Mouse (Mus musculus): ENCODE data around the gene Kif6. TPM values are rescaled to one million over a fixed set of nuclear protein-coding genes. Genes with fewer than 3 reads are reported as not detected.

Gene Kif6
- total and polyA plus RNA-seq, 3 experiments = 2.1 to 2.6 (median 2.3) TPM

DNA sequence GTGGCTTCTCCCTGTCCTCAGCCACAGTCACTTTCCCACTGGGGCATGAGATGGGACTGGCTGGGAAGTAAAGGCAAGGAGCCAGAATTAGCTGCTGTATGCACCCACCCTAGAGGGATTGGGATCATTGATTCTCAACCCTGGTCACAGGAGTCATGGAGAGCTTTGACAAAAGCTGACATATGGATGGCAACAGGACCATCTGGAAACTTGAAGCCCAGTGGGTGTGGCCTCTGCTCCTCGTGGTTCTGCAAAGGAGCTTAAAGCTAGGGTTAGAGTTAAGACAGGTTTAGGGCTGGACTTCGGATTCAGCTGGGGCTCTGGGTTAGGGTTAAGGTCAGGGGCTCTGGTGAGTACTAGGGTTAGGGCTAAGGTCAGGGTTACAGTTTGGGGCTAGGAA, 69.2 kb downstream of the Kif6 start:
- Histone ChIP-seq H3K9ac (ENCODE audit: low read depth, low read length) (no peak overlapping the region), H3K79me2 (replicated peaks; ENCODE audit: control insufficient read depth, insufficient read depth, low read length) (no peaks in the 10 kb centered on the region), H3K27me3 (ENCODE audit: control insufficient read depth, insufficient read depth, low read length) (no peaks in the 10 kb centered on the region), H3K27ac (no peak overlapping the region), H3K36me3 (ENCODE audit: control insufficient read depth, insufficient read depth, low read length) (no peaks in the 10 kb centered on the region), H3K4me3 (no peak overlapping the region), H3K4me1 (ENCODE audit: control insufficient read depth, insufficient read depth, low read length) (no peaks in the 10 kb centered on the region)
- TF ChIP-seq EP300 (IDR thresholded peaks at IDR 0.05; ENCODE audit: insufficient read depth, low read depth, low read length) = no peak
- no peak for TF ChIP-seq POLR2A (IDR thresholded peaks at IDR 0.05; ENCODE audit: insufficient read depth, low read depth, low read length)
- TF ChIP-seq CTCF (IDR thresholded peaks at IDR 0.05) = no peak
- WGBS = 29% methylated on average over 2 of the region's 2 CpGs
- intact Hi-C loops (cut with DNase I) = no loop called here
- no peak for DNase-seq

GRCm38 (mm10) chr17:49690607-49691454, 75.9 kb downstream of the Kif6 start:
- intact Hi-C loops (cut with DNase I) = no loop called here
- H3K27ac ChIP-seq = no peak overlapping the region
- no peak for DNase-seq

DNA sequence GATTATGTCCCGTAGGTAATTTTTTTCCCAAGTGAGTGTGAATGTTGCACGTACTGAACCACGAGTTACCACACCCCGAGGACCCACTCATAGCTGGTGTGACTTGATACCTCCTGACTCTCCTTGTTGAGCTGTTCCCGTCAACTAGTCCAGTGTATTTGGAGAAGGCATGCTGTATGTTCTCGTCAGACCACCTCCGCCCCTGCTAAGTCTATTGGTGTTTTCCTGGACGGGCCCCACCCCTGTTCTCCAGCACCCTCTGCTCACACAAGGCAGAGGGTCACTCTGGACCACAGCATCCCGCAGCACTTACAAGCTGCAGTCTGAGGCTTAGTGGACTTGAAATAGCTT, 76.5 kb downstream of the Kif6 start:
- 60% methylated on average over 9 of the region's 9 CpGs for WGBS
- no peak for TF ChIP-seq CTCF (IDR thresholded peaks at IDR 0.05)
- TF ChIP-seq POLR2A (IDR thresholded peaks at IDR 0.05; ENCODE audit: insufficient read depth, low read depth, low read length) = no peak
- TF ChIP-seq EP300 (IDR thresholded peaks at IDR 0.05; ENCODE audit: insufficient read depth, low read depth, low read length) = no peak
- DNase-seq = peak in 1 of 2 experiments; percentile 9
- no peak overlapping the region for H3K27ac ChIP-seq
- no peaks in the 10 kb centered on the region for H3K36me3 ChIP-seq (ENCODE audit: control insufficient read depth, insufficient read depth, low read length)
- no peaks in the 10 kb centered on the region; the same call in 1 of the 2 replicates for H3K4me1 ChIP-seq (ENCODE audit: control insufficient read depth, insufficient read depth, low read length)
- intact Hi-C loops (cut with DNase I) = no loop called here
- no peak overlapping the region for H3K4me3 ChIP-seq
- H3K9ac ChIP-seq (ENCODE audit: low read depth, low read length) = no peak overlapping the region
- H3K27me3 ChIP-seq (ENCODE audit: control insufficient read depth, insufficient read depth, low read length) = no peaks in the 10 kb centered on the region
- H3K79me2 ChIP-seq (replicated peaks; ENCODE audit: control insufficient read depth, insufficient read depth, low read length) = no peaks in the 10 kb centered on the region

More at GRCm38 (mm10) chr17:49690607-49691454, 75.9 kb downstream of the Kif6 start:
- H3K36me3 ChIP-seq (ENCODE audit: control insufficient read depth, insufficient read depth, low read length) = no peaks in the 10 kb centered on the region
- no peak overlapping the region for H3K9ac ChIP-seq (ENCODE audit: low read depth, low read length)
- H3K4me1 ChIP-seq (ENCODE audit: control insufficient read depth, insufficient read depth, low read length) = no peaks in the 10 kb centered on the region; the same call in 1 of the 2 replicates
- H3K27me3 ChIP-seq (ENCODE audit: control insufficient read depth, insufficient read depth, low read length) = no peaks in the 10 kb centered on the region
- no peaks in the 10 kb centered on the region for H3K79me2 ChIP-seq (replicated peaks; ENCODE audit: control insufficient read depth, insufficient read depth, low read length)
- 35% methylated on average over 10 of the region's 10 CpGs for WGBS
- TF ChIP-seq POLR2A (IDR thresholded peaks at IDR 0.05; ENCODE audit: insufficient read depth, low read depth, low read length) (no peak), CTCF (IDR thresholded peaks at IDR 0.05) (no peak), EP300 (IDR thresholded peaks at IDR 0.05; ENCODE audit: insufficient read depth, low read depth, low read length) (no peak)
- no peak overlapping the region for H3K4me3 ChIP-seq

GRCm38 (mm10) chr17:49693206-49693605, 78.3 kb downstream of the Kif6 start:
- Histone ChIP-seq H3K27ac (no peak overlapping the region), H3K4me3 (no peak overlapping the region), H3K36me3 (ENCODE audit: control insufficient read depth, insufficient read depth, low read length) (no peaks in the 10 kb centered on the region), H3K4me1 (ENCODE audit: control insufficient read depth, insufficient read depth, low read length) (no peaks in the 10 kb centered on the region; the same call in 1 of the 2 replicates), H3K9ac (ENCODE audit: low read depth, low read length) (no peak overlapping the region), H3K27me3 (ENCODE audit: control insufficient read depth, insufficient read depth, low read length) (no peaks in the 10 kb centered on the region), H3K79me2 (replicated peaks; ENCODE audit: control insufficient read depth, insufficient read depth, low read length) (no peaks in the 10 kb centered on the region)
- intact Hi-C loops (cut with DNase I) = no loop called here
- DNase-seq = no peak
- no peak for TF ChIP-seq POLR2A (IDR thresholded peaks at IDR 0.05; ENCODE audit: insufficient read depth, low read depth, low read length)
- TF ChIP-seq CTCF (IDR thresholded peaks at IDR 0.05) = no peak
- TF ChIP-seq EP300 (IDR thresholded peaks at IDR 0.05; ENCODE audit: insufficient read depth, low read depth, low read length) = no peak
- 81% methylated on average over 5 of the region's 5 CpGs for WGBS

- H3K79me2 ChIP-seq (replicated peaks; ENCODE audit: control insufficient read depth, insufficient read depth, low read length) = no peaks in the 10 kb centered on the region
- no peak overlapping the region for H3K4me3 ChIP-seq
- no peak overlapping the region for H3K9ac ChIP-seq (ENCODE audit: low read depth, low read length)
- intact Hi-C loops (cut with DNase I) = no loop called here
- TF ChIP-seq CTCF (IDR thresholded peaks at IDR 0.05) (no peak), POLR2A (IDR thresholded peaks at IDR 0.05; ENCODE audit: insufficient read depth, low read depth, low read length) (no peak), EP300 (IDR thresholded peaks at IDR 0.05; ENCODE audit: insufficient read depth, low read depth, low read length) (no peak)
- no peak for DNase-seq
- 71% methylated on average over 5 of the region's 5 CpGs for WGBS
- H3K36me3 ChIP-seq (ENCODE audit: control insufficient read depth, insufficient read depth, low read length) = no peaks in the 10 kb centered on the region
- H3K27me3 ChIP-seq (ENCODE audit: control insufficient read depth, insufficient read depth, low read length) = no peaks in the 10 kb centered on the region
- no peaks in the 10 kb centered on the region for H3K4me1 ChIP-seq (ENCODE audit: control insufficient read depth, insufficient read depth, low read length)
- H3K27ac ChIP-seq = no peak overlapping the region
These were observed 82.3 kb downstream of the Kif6 start for GRCm38 (mm10) chr17:49697220-49697619.

Measured in heart, adult 2 months (tissue).